Mouse (Mus musculus) ovary, postnatal 14 days (tissue): ENCODE data around the gene Cd248.

Experiments
- DNase-seq: peaks from one replicate; pipeline ENCODE4 v3.0.0; 2022; ENCODE audit warnings: low spot score

Cd248 gene

DNA sequence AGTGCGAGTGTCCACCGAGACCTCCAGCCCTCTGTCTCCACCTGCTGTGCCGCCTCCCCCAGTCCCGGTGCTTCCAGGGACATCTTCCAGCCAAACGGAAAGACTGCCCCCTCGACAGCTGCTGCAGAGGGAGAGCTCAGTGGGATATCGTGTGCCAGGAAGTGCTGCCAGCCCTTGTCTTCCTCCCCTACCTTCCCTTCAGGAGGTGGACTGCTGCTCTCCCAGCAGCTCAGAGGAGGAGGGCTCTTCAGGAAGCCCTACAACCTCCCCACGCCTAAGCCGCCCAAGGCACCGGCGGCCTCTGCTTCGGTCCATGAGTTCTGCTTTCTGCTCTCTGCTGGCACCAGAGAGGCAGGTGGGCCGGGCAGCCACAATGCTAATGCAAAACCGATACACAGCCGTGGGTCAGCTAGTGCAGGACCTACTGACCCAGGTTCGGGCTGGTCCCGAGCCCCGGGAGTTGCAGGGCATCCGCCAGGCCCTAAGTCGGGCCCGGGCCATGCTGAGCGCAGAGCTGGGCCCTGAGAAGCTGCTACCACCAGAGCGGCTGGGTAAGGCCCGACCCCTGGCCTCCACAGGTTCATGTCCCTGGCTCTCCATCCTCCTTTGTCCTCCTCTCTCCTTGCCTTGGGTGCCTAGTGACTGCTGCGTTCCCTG, 15.6 kb upstream of the Cd248 start:
- DNase-seq: no peak

DNA sequence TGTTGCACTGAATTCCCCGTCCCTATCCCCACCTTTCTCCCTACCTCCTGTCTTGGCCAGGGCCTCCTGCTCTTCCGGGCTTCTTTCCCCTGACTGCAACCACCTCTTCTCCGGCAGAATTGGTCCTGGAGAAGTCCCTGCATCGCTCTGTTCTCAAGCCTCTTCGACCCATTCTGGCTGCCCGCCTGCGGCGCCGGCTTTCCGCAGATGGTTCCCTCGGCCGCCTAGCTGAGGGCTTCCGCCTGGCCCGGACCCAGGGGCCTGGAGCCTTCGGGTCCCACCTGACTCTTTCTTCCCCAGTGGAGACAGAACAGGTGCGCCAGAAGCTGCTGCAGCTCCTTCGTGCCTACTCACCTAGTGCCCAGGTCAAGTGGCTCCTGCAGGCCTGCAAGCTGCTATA, 15.0 kb upstream of the Cd248 start:
- DNase-seq: no peak

DNA sequence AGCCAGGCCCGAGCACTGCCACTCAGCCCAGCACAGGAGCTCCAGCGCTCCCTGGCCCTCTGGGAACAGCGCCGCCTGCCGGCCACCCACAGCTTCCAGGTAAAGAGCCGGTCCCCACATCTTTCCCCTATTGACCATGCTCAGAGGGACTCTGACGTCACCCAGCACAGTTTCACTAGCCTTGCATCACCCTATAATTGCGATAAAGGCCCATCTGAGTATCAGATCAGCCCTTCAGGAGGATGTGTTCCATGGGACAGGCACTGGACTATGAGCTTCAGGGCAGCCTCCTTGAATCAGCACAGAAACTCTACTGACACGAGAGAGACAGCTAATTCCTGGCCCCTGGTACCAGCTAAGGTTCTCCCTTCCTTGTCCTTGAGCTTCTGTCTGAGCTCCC, 14.0 kb upstream of the Cd248 start:
- DNase-seq: no peak

DNA sequence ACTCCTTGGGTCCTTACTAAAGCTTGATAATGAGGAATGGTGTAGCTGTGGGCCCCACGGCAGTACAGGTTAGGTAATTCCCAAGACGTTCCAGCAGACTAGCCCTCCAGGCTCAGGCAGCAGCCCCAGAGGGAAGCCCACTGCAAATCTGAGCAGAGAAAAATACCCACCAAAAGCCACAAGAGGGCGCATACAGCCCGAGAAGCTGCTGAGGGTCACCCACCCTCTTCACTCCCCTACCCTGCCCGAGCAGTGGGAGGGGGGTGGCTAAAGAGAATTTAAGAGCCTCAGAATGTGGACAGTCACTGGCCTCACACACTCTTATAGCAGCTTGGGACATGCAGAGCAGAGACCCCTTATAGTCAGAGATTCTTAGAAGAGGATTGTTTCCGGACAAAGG, 11.6 kb upstream of the Cd248 start:
- DNase-seq: no peak

DNA sequence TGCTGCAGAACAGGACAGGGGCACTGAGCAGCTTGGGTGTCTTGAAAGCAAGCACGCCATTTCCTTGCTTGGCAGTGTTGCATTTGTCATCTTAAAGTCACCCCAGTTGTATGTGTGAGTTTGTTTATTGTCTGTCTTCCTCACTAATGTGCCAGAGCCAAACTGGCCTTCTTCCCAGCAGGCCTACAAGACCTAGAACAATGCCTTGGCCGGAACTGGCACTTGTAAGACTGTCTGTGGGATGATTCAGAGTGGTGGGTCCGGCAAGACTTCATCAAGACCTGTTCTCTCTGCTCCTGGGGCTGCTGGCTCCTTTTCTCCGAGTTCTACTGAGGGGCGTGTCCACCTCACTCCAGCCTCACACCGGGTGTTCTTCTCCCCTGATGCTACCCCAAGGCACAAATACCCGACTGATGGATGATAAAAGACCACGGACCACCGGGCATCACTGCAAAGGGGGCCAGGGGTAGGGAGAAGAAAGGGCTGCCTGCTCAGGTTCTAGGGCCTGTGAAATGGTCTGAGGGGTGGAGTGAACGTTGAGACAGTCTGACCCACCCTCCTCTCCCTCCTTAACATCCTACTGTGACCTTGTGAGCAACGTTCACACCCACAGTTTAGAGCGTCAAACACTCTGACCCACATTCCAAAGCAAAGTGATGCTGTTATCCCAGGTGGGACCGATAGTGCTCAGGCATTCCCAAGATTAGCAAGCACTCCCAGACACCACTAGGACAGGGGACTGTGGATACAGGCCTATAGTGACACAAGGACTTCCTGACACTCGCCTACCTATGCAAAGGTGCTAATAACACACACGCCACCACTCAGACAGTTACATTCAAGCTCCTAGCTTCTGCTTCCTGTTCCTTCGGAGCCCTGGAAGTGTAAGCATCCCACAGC, 9.8 kb upstream of the Cd248 start:
- DNase-seq: no peak

DNA sequence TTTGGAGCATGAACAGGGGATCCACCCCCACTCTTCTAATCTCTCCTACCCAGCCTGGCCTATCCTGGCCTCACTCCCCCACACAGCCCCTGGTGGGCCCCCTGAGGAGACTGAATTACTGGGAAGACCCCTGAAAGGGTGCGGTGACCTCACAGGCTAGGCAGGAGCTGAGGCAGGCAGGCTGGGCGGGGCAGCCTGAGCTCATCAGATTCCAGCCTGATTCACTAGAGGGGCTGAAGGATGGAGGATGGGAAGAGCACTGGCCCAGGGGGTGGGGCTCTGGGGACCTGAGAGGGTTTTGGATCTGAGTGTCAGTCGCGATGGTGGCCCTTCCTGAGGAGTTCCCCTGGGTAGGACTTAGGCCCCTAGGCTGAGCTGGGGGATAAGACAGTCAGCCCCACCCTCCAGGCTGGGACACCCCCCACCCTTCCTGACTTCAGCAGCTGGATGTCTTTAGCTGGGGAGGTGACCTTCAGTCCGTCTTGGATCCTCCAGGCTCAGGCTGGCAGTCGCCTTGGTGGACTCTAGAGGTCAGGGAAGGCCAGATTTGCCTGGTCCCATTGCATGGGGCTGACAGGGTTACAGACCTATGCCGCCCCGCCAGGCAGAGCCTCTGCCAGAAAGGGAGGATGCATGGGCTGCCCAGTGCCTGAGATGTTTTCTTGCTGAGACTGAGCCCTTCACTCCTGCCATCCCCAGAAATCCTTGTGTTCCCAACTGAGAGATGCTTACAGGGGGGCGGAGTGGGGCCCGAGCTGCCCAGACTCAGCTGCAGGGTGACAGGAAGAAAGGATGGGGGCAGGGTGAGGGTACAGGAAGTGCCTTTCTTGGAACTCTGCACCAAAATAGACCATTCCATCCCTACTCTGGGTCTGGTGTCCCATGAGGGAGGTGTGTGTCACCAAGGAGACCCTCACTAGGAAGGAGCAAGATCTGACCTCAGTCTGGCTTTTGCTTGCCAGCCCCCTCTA, 8.8 kb upstream of the Cd248 start:
- no peak for DNase-seq

DNA sequence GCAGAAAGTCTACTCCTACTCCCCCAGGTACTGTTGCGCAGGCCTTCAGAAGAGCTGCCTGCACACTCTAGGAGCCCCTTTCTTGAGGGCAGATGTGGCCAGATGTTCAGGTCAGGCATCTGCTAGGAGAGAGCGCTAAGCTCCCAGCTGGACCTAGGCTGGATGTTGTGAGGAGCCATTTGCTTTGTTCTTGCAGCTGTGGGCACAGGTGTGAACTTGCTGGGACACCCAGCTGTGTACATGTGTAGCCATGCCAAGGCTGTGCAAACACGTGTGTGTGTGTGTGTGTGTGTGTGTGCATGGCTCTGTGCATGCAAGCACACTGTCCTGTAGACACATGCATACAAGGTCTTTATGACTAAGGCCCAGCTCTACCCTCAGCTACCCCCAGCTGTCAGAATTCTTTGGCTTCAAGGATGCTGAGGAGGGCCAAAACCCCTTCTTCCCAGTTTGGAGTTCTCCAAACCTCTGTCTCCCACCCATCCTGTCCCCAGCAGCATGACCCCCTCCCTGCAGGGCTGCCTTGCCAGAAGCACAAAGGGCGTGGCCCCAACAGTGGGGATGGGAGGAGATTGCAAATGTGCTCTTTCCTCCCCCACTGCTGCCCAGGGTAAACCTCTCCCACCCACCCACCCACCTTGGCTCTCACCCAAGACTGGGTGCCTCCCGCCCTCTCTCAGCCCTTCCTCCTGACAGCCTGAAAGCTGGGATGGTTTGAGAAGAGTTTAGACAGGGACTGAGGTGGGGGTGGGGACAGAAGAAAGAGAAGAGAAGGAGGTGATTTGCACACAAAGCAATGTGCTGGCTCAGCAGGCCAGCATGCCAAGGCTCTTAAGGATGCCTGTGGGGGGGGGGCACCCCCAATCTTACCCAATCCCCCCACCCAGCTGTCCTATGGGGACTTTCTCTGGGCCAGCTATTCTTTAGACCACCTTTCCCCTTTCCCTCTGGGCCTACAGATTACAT, 7.2 kb upstream of the Cd248 start:
- no peak for DNase-seq

DNA sequence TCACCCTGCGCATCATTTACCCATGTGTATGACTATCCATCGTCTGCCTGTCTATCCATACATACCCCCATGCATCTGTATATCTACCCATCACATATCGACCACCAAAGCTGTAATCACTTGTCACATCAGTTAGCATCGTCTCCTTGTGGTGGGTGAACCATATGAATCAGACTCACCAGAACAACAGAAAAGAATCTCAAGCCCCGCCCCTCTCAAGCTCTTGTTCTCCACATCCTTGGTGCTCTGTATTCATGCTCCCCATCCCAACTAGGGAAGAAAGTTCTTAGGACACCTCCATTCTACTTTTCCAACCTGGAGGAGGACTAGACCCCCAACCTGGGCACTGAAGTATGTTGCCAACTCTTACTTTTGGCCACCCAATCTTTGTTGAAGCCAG, 5.8 kb upstream of the Cd248 start:
- no peak for DNase-seq

DNA sequence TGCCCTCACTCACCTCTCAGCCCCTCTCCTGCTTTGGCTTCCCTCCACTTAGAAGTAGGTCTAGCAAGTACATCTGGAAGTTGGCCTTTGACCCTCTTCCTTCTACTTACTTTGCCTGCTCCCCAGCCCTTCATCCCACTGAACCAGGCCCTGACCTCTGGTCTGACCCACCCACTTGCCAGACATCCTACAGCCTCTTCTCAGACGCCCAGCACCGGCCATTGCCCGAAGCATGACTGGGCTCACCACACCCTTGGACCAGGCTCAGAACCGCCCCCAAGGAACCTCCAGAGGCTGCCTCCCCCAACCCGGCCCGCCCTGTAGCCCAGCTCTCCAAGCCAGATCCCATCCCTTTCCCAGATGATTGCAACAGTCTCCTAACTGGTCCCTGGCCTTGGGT, 5.4 kb upstream of the Cd248 start:
- no peak for DNase-seq

DNA sequence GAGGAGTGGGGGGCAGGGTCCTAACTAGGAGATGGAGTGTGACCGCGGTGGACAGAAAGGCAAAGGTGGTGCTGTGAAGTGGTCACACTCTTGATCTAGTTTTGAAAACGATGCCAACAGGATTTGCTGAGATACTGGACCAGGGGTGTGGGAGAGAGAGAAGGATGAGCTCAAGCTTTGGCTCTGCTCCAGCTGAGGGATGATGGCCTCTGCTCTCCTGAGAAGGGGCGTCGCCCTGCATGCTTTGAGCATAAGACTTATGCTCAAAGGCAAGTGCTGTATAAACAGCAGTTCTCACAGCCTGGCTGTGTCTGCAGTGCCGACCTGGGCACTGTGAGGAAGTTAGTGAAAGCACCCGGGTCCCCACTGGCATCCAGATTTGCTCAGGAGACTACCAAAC, 2.8 kb upstream of the Cd248 start:
- peak; percentile 45 for DNase-seq

DNA sequence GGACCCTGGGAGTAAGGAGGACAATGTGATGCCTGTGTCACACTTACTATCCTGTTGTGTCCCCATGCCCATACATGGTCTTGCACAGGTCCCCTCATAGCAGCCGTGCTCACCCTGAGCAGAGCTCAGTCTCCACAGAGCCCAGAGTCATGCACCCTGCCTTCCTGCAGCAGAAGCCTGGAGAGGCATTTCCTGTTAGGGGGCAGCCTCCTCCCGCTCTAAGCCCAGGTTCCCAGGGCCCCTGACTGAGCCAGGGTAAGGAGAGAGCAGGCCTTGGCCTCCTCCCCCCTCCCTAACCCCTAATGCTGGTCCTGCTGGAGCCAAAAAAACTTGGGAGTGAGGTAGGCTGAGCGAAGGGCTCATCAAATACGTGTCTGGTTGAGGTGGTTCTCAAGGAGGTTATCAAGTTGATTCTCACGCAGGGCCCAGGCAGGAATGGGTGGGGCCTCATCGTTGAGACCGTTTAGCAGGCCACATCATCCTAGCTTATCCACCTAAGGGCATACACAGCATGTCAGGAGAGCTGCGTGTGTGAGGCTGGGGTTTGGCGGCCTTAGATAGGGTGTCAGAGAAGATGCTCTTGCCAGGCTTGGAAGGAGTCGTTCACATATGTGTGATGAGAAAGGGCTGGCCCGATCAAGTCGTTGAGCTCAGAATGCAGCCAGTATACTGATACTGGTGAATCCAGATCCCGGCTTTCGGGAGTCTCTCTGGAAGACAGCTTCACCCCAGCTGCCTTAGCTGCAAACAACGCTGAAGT, 658 bp upstream of the Cd248 start:
- DNase-seq: no peak

DNA sequence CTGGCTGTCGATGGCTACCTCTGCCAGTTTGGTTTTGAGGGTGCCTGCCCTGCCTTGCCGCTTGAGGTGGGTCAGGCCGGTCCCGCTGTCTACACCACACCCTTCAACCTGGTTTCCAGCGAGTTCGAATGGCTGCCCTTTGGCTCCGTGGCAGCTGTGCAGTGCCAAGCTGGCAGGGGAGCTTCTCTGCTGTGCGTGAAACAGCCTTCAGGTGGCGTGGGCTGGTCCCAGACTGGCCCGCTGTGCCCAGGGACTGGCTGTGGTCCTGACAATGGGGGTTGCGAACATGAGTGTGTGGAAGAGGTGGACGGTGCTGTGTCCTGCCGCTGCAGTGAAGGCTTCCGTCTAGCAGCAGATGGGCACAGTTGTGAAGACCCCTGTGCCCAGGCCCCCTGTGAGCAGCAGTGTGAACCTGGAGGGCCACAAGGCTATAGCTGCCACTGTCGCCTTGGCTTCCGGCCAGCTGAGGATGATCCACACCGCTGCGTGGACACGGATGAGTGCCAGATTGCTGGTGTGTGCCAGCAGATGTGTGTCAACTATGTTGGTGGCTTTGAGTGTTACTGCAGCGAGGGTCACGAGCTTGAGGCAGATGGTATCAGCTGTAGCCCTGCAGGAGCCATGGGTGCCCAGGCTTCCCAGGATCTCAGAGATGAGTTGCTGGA, 824 bp downstream of the Cd248 start:
- no peak for DNase-seq

DNA sequence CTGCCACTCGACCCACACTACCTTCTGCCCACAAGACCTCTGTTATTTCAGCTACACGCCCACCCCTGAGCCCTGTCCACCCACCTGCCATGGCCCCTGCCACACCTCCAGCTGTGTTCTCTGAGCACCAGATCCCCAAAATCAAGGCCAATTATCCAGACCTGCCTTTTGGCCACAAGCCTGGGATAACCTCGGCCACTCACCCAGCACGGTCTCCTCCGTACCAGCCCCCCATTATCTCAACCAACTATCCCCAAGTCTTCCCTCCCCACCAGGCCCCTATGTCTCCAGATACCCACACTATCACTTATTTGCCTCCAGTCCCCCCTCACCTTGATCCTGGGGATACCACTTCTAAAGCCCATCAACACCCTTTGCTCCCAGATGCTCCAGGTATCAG, 1.6 kb downstream of the Cd248 start:
- DNase-seq: no peak

DNA sequence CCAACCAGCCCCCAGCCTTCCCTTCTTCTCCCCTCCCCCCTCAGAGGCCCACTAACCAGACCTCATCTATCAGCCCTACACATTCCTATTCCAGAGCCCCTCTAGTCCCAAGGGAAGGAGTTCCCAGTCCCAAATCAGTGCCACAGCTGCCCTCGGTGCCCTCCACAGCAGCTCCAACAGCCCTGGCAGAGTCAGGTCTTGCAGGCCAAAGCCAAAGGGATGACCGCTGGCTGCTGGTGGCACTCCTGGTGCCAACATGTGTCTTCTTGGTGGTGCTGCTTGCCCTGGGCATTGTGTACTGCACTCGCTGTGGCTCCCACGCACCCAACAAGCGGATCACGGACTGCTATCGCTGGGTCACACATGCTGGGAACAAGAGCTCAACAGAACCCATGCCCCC, 2.1 kb downstream of the Cd248 start:
- no peak for DNase-seq

DNA sequence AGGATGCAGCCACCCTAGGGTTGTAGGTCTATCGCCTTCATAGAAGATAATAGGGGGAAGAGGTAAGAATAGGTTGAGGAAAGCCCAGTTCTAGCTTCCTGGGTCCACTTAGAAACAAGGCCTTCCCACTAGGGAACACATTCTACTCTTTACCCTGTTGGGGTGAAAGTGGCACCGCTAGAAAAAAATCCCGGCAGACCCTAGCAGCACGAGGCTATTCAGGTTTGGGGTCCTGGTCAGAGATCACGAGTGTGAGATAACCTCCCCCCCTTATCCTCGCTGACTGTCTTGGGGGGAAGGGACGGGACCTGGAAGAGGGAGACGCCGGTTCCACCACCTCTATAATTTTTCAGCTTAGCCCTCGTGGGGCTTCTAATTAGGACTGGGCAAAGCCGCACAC, 3.2 kb downstream of the Cd248 start:
- DNase-seq: no peak

DNA sequence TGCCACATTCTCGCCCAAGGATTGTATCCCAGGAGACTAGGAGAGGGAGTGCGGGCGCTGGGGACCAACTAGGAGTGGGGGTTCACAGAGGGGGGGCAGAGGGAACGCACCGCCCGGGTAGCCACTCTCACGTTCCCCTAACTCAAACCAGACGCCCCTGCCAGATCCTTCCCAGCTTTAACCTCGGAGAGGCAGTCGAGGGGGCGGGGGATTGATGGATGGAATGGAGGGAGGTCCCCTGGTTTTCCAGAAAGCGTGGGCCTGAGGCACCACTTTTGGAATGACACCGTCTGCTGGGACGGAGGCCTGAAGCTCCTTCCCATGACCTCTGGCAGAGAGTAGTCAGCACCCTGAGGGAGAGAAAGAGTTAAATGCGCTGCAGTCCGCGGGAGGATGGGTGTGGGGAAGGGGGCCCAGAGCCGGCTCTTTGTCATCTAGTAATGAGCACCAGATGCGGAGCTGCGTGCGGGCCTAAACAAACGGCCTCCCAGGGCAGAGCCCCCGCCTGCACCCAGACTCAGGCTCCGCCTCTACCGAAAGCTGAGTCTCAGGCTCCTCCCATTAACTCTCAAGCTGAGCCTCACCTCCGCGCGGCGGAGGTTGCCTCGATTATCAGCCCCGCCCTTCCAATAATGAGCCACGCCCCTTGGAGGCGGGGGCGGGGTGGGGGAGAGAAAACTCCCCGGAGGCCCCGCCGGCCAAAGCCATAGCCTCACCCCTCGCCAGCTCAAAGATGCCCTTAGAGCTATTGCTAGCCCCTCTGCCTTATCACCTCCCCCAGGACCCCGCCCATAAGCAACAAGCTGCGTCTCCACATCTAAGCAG, 3.9 kb downstream of the Cd248 start:
- peak; percentile 78 for DNase-seq

DNA sequence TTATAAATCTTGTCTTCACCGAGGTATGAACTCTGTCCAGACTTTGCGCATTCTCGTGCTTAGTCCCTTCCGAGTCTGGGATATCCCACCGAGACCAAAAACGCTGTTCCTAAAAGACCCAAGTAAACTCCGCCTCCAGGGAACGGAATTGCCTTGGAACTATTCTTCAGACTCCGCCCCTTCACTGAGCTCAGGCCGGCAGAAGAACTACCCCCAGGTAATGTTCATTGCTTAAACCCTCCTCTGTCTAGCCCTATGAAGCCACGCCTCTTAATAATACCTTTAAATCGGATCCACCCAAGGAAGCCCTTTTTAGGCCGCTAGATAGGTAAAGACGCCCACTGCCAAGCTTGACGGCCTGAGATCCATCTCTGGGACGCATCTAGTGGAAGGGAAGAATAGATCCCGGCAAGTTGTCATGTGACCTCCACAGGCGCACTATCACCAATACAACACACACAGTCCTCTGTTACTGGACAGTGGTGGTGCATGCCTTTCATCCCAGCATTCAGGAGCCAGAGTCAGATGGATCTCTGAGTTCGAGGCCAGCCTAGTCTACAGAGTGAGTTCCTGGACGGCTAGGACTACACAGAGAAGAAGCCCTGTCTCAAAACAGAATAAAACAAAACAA, 4.6 kb downstream of the Cd248 start:
- no peak for DNase-seq

DNA sequence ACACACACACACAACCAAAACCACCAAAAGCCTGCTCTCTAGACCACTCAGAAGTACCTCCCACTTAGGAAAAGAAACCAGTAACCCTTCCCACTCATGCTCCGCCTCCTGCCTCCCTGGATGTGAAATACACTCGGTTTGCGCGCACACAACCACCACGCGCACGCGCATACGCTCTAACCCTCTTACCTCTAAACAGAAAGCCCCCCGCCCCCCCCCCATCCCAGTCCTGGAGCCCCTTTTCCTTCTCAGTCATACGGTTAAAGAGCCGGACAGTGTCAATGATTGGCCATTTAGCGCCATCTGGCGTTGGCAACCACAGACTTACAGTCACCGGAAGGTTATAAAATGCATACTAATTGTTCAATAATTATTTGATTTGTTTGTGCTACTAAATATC, 5.2 kb downstream of the Cd248 start:
- peak; percentile 45 for DNase-seq

DNA sequence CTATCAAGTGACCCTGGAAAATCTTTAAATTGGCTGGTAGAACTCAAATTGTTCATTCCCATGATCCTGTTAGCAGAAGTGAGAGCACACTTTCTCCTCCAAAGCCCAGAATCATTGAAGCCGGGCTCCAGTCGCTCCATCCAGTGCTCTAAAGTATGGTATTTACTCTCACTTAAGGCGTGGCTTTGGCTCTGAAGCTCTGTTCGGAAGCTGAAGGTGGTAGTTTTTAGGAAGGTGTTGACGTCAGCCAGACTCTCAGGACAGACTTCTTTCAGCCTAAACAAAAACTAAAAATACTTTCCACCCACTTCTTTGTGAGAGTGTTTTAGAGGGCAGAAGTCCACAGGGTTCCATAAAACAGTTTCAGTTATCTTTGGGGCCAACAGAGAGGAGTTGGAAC, 5.6 kb downstream of the Cd248 start:
- DNase-seq: no peak
